Mouse (Mus musculus) olfactory bulb, adult 2 months (tissue): ENCODE results near the gene Thsd1. TPM values are rescaled to one million over a fixed set of nuclear protein-coding genes. Genes with fewer than 3 reads are reported as not detected.

ENCODE experiments used
- H3K27ac ChIP-seq: fragments of 200-500 bp; 2 replicates; pipeline ENCODE4 v1.5.1; 2012; ENCODE audit warnings: low read depth, low read length; ENCODE audit not compliant: insufficient read depth
- H3K4me1 ChIP-seq: fragments of 200-500 bp; 2 replicates; pipeline ENCODE4 v1.6.1; 2012; ENCODE audit warnings: low read length; ENCODE audit not compliant: control insufficient read depth, insufficient read depth
- H3K4me3 ChIP-seq: fragments of 200-500 bp; 2 replicates; pipeline ENCODE4 v1.5.1; 2012; ENCODE audit warnings: mild to moderate bottlenecking, low read depth, low read length, moderate library complexity; ENCODE audit not compliant: insufficient read depth
- CTCF ChIP-seq: fragments of 200-500 bp; IDR thresholded peaks from 2 replicates; pipeline ENCODE4 v1.5.1; 2012; ENCODE audit warnings: low read depth, mild to moderate bottlenecking, low read length, moderate library complexity; ENCODE audit not compliant: insufficient read depth
- POLR2A ChIP-seq: fragments of 200-500 bp; IDR thresholded peaks from 2 replicates; pipeline ENCODE4 v1.6.1; 2012; ENCODE audit warnings: mild to moderate bottlenecking, low read depth, low read length, moderate library complexity; ENCODE audit not compliant: insufficient read depth
- WGBS: fragments of 180-500 bp; shearing (Covaris S2); methylation state at CpG from one replicate; pipeline ENCODE4 v1.1.7; 2018; 5-methylcytosine and 5-hydroxymethylcytosine counted together
- polyA plus RNA-seq: library from polyadenylated mRNA; stranded (reverse); fragments of >200 nt; gene quantifications from 2 replicates; pipeline ENCODE4 v1.2.4, GENCODE M21; 2012; ENCODE audit warnings: low replicate concordance; ENCODE audit not compliant: missing spikeins, insufficient read depth, insufficient read length

Thsd1 gene
- not detected in 2 replicates for polyA plus RNA-seq

- peak within 1 kb of the TSS; percentile 56 for H3K4me3 ChIP-seq
- 2% methylated on average over 39 of the region's 39 CpGs for WGBS
- no peak within 1 kb of the TSS for H3K27ac ChIP-seq
- TF ChIP-seq CTCF (no peak), POLR2A (no peak)
- H3K4me1 ChIP-seq, result peaks cover 8% of the 10 kb centered on the region
These were observed at the start of gene Thsd1 for GRCm38 (mm10) chr8:22227061-22227877. Gene Thsd1 (plus strand): TSS chr8:22227313.

GRCm38 (mm10) chr8:22184884-22185283, 42.2 kb upstream of the Thsd1 start:
- H3K27ac ChIP-seq, result no peak overlapping the region
- peaks cover 2% of the 10 kb centered on the region for H3K4me1 ChIP-seq
- H3K4me3 ChIP-seq, result no peak overlapping the region
- TF ChIP-seq POLR2A, result no peak
- no peak for TF ChIP-seq CTCF
- WGBS, result 2% methylated on average over 3 of the region's 3 CpGs

GRCm38 (mm10) chr8:22185431-22186397, 41.4 kb upstream of the Thsd1 start, which contains the start of gene Ckap2:
Gene Ckap2 (minus strand): TSS chr8:22185819.
- Histone ChIP-seq H3K4me1 (peaks cover 2% of the 10 kb centered on the region), H3K27ac (no peak within 1 kb of the TSS)

GRCm38 (mm10) chr8:22192660-22193431, 34.3 kb upstream of the Thsd1 start, which contains the start of gene Vps36:
Gene Vps36 (plus strand): TSS chr8:22192809.
- Histone ChIP-seq H3K4me3 (peak within 1 kb of the TSS; percentile 84), H3K4me1 (peaks cover 8% of the 10 kb centered on the region), H3K27ac (peak within 1 kb of the TSS; percentile 89)
- TF ChIP-seq CTCF, result peak; percentile 99
- TF ChIP-seq POLR2A, result peak; percentile 73
- under 1% methylated on average over 73 of the region's 73 CpGs for WGBS

More at GRCm38 (mm10) chr8:22185431-22186397, 41.4 kb upstream of the Thsd1 start, which contains the start of gene Ckap2:
- 2% methylated on average over 63 of the region's 63 CpGs for WGBS
- peak within 1 kb of the TSS; percentile 94 for H3K4me3 ChIP-seq
- TF ChIP-seq POLR2A, result no peak
- TF ChIP-seq CTCF, result no peak

- 0 out of 2 replicates have a peak overlapping the region, but pooled peaks have one; percentile 40 for H3K27ac ChIP-seq
- H3K4me3 ChIP-seq, result peak overlapping the region; percentile 84
- H3K4me1 ChIP-seq, result peaks cover 8% of the 10 kb centered on the region
- no peak for TF ChIP-seq CTCF
- no peak for TF ChIP-seq POLR2A
- 10% methylated on average over 12 of the region's 12 CpGs for WGBS
These were observed 33.6 kb upstream of the Thsd1 start for GRCm38 (mm10) chr8:22193432-22194010.

GRCm38 (mm10) chr8:22197914-22198313, 29.2 kb upstream of the Thsd1 start:
- Histone ChIP-seq H3K27ac (no peak overlapping the region), H3K4me3 (no peak overlapping the region), H3K4me1 (peaks cover 8% of the 10 kb centered on the region)
- WGBS, result 70% methylated on average over 6 of the region's 6 CpGs
- TF ChIP-seq POLR2A (no peak), CTCF (no peak)

- Histone ChIP-seq H3K27ac (no peak overlapping the region), H3K4me1 (peaks cover 6% of the 10 kb centered on the region; the same call in 1 of the 2 replicates), H3K4me3 (no peak overlapping the region)
- WGBS, result 97% methylated on average over 8 of the region's 8 CpGs
- TF ChIP-seq POLR2A, result no peak
These were observed 27.6 kb upstream of the Thsd1 start for GRCm38 (mm10) chr8:22199481-22199880.

- H3K27ac ChIP-seq, result no peak overlapping the region
- H3K4me1 ChIP-seq, result no peaks in the 10 kb centered on the region
- TF ChIP-seq CTCF (no peak), POLR2A (no peak)
- 83% methylated on average over 4 of the region's 4 CpGs for WGBS
- no peak overlapping the region for H3K4me3 ChIP-seq
These were observed 19.6 kb upstream of the Thsd1 start for GRCm38 (mm10) chr8:22207535-22207934.
